Mouse (Mus musculus) ES-Bruce4 (cell line): ENCODE data around the gene Zfp462. TPM values are rescaled to one million over a fixed set of nuclear protein-coding genes. Genes with fewer than 3 reads are reported as not detected.

Experiments used
- H3K27ac ChIP-seq: 2 replicates; pipeline ENCODE4 v1.5.1; 2012; ENCODE audit warnings: low read length, inconsistent platforms; ENCODE audit not compliant: insufficient read depth
- H3K27me3 ChIP-seq: 2 replicates; pipeline ENCODE4 v1.6.1; 2012; ENCODE audit warnings: mild to moderate bottlenecking, low read length, inconsistent platforms; ENCODE audit not compliant: control insufficient read depth, poor library complexity, insufficient read depth, severe bottlenecking
- H3K36me3 ChIP-seq: 2 replicates; pipeline ENCODE4 v1.6.1; 2012; ENCODE audit warnings: inconsistent platforms, mild to moderate bottlenecking, low read length, moderate library complexity; ENCODE audit not compliant: control insufficient read depth, poor library complexity, insufficient read depth, severe bottlenecking
- H3K4me1 ChIP-seq: one replicate; pipeline ENCODE4 v1.8.1; 2011; ENCODE audit warnings: low read length; ENCODE audit not compliant: control insufficient read depth, insufficient read depth
- H3K4me3 ChIP-seq: 2 replicates; pipeline ENCODE4 v1.5.1; 2011; ENCODE audit warnings: low read depth, mild to moderate bottlenecking, low read length
- H3K9ac ChIP-seq: 2 replicates; pipeline ENCODE4 v1.6.1; 2012; ENCODE audit warnings: low read depth, mild to moderate bottlenecking, inconsistent platforms; ENCODE audit not compliant: poor library complexity, severe bottlenecking
- H3K9me3 ChIP-seq: replicated peaks from 2 replicates; pipeline ENCODE4 v1.6.1; 2012; ENCODE audit warnings: mild to moderate bottlenecking, low read length, inconsistent platforms; ENCODE audit not compliant: control insufficient read depth, poor library complexity, insufficient read depth, severe bottlenecking
- CTCF ChIP-seq: IDR thresholded peaks from one replicate; pipeline ENCODE4 v1.8.1; 2011; ENCODE audit warnings: low read depth, low read length
- EP300 ChIP-seq: IDR thresholded peaks from 2 replicates; pipeline ENCODE4 v1.6.1; 2011; ENCODE audit warnings: low read depth, low read length; ENCODE audit not compliant: insufficient read depth
- POLR2A ChIP-seq: IDR thresholded peaks from one replicate; pipeline ENCODE4 v1.8.1; 2011; ENCODE audit warnings: low read length; ENCODE audit not compliant: insufficient read depth
- polyA plus RNA-seq: library from polyadenylated mRNA; stranded (reverse); fragments of >200 nt; gene quantifications from 2 replicates; pipeline ENCODE4 v1.2.4, GENCODE M21; 2011; ENCODE audit warnings: low read depth; ENCODE audit not compliant: missing spikeins, insufficient read depth, insufficient read length

Zfp462 gene
- polyA plus RNA-seq = 124 and 134 TPM in 2 replicates

DNA sequence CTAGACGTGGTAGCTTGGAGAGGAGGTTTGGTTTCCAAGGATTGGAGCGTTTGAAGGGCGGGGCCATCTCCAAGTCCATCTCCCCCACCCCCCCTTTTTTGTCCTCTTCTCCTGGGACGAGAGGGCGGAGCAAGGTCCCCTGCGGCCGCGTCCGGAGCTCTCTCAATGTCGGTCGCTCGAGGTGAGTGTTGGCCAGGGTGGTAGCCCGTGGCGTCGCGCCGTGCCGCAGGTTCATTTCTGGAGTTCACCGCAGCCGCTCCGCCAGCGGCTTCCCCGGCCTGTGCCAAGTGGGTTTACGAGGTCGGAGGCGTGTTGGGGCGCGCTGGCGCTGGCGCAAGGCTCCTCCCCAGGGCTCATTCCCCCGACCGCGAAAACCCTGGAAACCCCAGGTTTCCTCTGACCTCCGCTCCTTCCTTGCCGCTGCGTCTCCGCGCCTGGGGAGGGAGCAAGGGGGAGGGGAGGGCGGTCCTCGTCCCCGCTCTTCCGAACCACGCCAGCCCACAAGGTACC is at the start of gene Zfp462:
Zfp462 (plus strand) TSS at position 128 of the 510 bp plus-strand sequence.
- no peaks in the 10 kb centered on the region for H3K4me1 ChIP-seq
- H3K9me3 ChIP-seq = no peaks in the 10 kb centered on the region
- peak within 1 kb of the TSS; percentile 91 for H3K27ac ChIP-seq
- TF ChIP-seq POLR2A (peak; percentile 3), CTCF (no peak), EP300 (peak; percentile 62; the same call in 1 of the 2 replicates)
- H3K4me3 ChIP-seq = peak within 1 kb of the TSS; percentile 93
- no peaks in the 10 kb centered on the region for H3K27me3 ChIP-seq
- H3K36me3 ChIP-seq = no peaks in the 10 kb centered on the region; the same call in 1 of the 2 replicates
- H3K9ac ChIP-seq = peak within 1 kb of the TSS; percentile 89

DNA sequence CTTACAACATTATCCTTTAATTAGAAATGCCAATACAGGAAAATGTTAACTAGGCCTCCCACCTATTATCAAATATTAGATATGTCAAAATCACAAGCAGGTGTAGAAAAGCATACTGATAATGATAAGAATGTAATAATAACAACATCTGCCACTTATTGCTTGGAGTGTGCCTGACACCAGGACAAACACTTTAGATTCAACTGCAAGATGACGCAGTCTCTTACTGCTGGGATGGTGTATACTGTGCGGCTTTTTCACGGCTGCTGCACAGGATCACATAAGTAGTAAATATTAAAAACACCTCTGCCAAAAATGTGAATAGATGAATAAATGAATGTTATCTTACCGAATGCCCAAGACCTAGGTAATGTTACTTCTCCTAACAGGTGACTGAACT is 48.8 kb upstream of the Zfp462 start:
- Histone ChIP-seq H3K27me3 (no peaks in the 10 kb centered on the region), H3K4me3 (no peak overlapping the region), H3K27ac (no peak overlapping the region), H3K36me3 (no peaks in the 10 kb centered on the region), H3K9ac (no peak overlapping the region), H3K9me3 (no peaks in the 10 kb centered on the region), H3K4me1 (no peaks in the 10 kb centered on the region)
- TF ChIP-seq EP300 = no peak
- TF ChIP-seq POLR2A = no peak
- no peak for TF ChIP-seq CTCF

DNA sequence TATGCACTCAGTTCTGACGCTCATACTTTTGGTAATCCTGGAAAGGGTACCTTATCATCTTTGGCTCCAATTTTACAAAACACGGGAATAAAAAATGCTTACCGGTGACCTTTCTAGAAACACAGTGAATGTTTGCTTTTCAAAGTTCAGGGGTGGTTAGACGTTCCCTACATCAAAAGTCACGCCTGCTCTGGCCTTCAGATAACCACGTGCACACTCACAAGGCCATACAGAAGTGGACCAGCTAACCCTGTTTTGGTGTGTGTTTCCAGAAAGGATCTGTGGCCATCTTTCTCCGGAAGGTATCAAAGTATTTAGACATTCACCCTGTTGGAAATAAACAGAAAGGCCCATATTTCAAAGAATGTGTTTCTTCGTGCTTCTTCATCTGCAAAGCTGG is 40.2 kb upstream of the Zfp462 start:
- Histone ChIP-seq H3K9ac (no peak overlapping the region), H3K27ac (no peak overlapping the region), H3K36me3 (no peaks in the 10 kb centered on the region), H3K27me3 (no peaks in the 10 kb centered on the region), H3K4me1 (no peaks in the 10 kb centered on the region), H3K9me3 (no peaks in the 10 kb centered on the region), H3K4me3 (no peak overlapping the region)
- no peak for TF ChIP-seq CTCF
- no peak for TF ChIP-seq EP300
- no peak for TF ChIP-seq POLR2A

DNA sequence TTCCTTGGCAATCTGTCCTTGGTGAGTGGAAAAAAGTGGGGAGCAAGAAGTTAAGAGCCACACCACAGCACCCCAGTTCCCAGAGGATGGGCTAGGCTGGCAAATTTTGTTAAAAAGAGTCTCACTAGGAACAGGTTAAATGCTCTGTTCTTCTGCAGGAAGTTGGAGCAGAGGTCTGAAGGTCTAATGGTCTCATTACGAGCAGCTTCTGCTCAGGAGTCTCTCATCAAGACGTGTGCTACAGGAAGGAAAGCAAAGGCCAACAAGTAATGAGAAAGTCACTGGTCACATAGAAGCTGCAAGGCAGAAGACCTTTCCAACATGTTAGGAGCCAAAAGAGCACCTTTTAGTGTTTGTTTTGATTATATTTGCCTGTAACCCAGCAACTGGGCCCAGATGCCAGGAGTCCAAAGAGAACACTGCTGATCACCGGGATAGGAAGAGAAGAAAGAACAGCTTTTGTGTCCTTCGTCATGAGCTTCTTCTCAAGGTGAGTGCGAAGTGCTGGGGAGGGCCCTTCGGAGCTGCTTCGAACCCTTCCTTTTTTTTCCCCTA is 39.4 kb upstream of the Zfp462 start:
- TF ChIP-seq EP300 (no peak), POLR2A (no peak), CTCF (no peak)
- no peak overlapping the region for H3K4me3 ChIP-seq

DNA sequence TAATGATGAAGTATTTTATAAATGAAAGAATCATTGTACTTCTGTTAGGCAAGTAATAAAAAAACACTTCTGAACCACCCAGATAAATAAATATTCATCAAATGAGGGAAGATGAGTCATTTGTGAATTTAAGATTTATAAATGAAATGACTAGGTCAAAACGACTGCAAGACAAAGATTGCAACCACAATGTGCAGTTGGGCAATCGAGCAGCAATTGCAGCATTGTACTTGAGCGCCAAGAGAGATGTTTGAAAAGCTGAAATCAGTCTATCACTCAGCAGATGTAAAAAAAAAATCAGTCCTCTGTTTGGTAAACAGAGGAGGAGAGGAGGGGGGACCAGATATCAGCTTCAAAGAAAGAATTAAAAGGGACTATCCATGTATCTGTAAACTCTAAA is 34.5 kb upstream of the Zfp462 start:
- no peaks in the 10 kb centered on the region for H3K9me3 ChIP-seq
- H3K4me1 ChIP-seq = no peaks in the 10 kb centered on the region
- H3K27me3 ChIP-seq = no peaks in the 10 kb centered on the region
- H3K9ac ChIP-seq = no peak overlapping the region
- H3K27ac ChIP-seq = no peak overlapping the region
- TF ChIP-seq POLR2A (no peak), CTCF (no peak), EP300 (no peak)
- H3K4me3 ChIP-seq = no peak overlapping the region
- no peaks in the 10 kb centered on the region for H3K36me3 ChIP-seq

More for the DNA sequence above, 39.4 kb upstream of the Zfp462 start:
- no peak overlapping the region for H3K9ac ChIP-seq
- no peaks in the 10 kb centered on the region for H3K9me3 ChIP-seq
- H3K27me3 ChIP-seq = no peaks in the 10 kb centered on the region
- H3K27ac ChIP-seq = no peak overlapping the region
- no peaks in the 10 kb centered on the region for H3K4me1 ChIP-seq
- H3K36me3 ChIP-seq = no peaks in the 10 kb centered on the region

DNA sequence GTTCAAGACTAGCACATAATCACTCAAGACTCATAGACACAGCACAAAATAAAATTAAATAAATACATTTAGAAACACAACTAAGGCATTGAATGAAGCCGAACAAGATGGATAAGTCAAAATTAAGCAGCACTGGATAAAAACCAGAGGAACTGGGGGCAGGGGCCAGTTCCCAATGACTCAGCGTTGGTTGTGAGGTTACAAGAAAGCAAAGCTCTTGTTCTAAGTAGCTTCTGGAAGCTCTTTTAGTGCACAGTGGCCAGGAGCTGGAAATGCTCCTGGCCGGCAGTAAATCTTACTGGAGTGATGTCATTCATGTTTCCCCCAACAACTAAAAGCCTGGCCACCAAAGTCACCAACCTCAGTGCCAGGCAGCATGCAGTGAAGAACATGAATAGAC is 26.6 kb upstream of the Zfp462 start:
- no peaks in the 10 kb centered on the region for H3K36me3 ChIP-seq
- no peaks in the 10 kb centered on the region for H3K27me3 ChIP-seq
- no peak overlapping the region for H3K4me3 ChIP-seq
- no peaks in the 10 kb centered on the region for H3K9me3 ChIP-seq
- no peaks in the 10 kb centered on the region for H3K4me1 ChIP-seq
- TF ChIP-seq POLR2A = no peak
- TF ChIP-seq EP300 = no peak
- no peak for TF ChIP-seq CTCF
- H3K27ac ChIP-seq = no peak overlapping the region
- H3K9ac ChIP-seq = no peak overlapping the region
